Mouse (Mus musculus): ENCODE data around the gene Gm26992. TPM values are rescaled to one million over a fixed set of nuclear protein-coding genes. Genes with fewer than 3 reads are reported as not detected.

The Gm26992 gene
- not detected for polyA plus RNA-seq (2017; shearing (Covaris generic))

DNA sequence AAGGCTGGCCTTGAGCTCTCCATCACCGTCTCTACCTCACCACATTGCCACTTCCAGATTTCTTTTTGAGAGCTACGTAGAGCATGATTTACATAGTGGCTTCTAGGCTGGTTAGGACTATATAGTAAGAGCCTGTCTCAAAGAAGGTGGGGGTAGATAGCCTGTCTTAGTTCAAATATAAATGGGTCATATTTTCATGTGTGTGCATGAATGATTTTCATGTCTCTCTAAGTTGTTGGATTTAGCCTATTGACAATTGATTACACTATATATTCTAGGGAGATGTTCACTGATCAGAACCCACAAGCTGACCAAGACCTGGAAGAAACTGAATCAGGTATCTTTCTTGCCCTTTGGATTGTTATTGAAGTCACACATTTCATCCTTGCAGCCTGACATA, at the start of gene Gm26992:
TSS of gene Gm26992 (plus strand) at position 301 of the 400 bp plus-strand sequence.

DNA sequence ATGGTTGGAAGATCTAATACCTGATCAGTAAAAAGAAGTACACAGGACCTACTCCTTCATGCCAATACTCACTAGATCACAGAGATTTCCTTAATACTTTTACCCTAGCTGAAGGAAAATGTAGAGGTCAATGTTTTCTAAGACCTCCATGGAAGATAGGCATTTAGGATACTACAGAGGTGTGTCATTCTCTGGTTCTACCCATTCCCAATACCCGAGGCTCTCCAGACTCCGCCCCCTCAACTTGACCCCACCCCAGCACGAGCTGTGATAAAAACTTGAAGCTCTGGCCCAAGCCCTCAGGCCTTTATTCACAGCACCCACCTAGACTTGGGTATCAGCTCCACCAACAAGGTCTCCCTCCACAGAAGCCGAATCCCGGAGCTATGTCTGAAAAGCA, 7.6 kb upstream of the Gm26992 start, which contains the start of gene Tsx:
TSS of gene Tsx (plus strand) at position 301 of the 400 bp plus-strand sequence.

Other genes with a start within 250 kb of the Gm26992 start
- gene Nap1l2, start 235.4 kb upstream of the Gm26992 start, polyA plus RNA-seq (2017; shearing (Covaris generic)) = under 1 TPM in 1 of 2 experiments, not detected in 1; 0.08 TPM
- gene Cdx4, start 100.6 kb upstream of the Gm26992 start, polyA plus RNA-seq (2017; shearing (Covaris generic)) = not detected
- gene Chic1, start 65.5 kb upstream of the Gm26992 start, polyA plus RNA-seq (2017; shearing (Covaris generic)) = 1 to 10 TPM; 3.4 to 4.3 TPM
- under 1 TPM in 1 of 2 experiments, not detected in 1; 0.86 TPM for gene Tsx, start 7.5 kb upstream of the Gm26992 start, polyA plus RNA-seq (2017; shearing (Covaris generic))
- gene Zcchc13, start 208.6 kb downstream of the Gm26992 start, polyA plus RNA-seq (2017; shearing (Covaris generic)) = not detected

All from inflammation-experienced regulatory T-cells (primary cell).